Comparison of ENCODE assay signal across 8 mouse cellular contexts in genomic region chr1:133134071-133134470, GRCm38 (mm10). TPM values are rescaled to one million over a fixed set of nuclear protein-coding genes. Genes with fewer than 3 reads are reported as not detected.
DNase-seq lines count a peak whose midpoint lies in the region; ATAC-seq and TF ChIP-seq lines count a peak whose summit lies in the region.

No protein-coding gene starts in this region.

- ATAC-seq in embryonic facial prominence, embryonic 12.5 days (ENCODE audit: insufficient number of reproducible peaks, insufficient read depth, low FRiP score, low TSS enrichment) = no peak
- no peak for ATAC-seq in intestine, embryonic 16.5 days
- ATAC-seq in erythroid progenitor cell, adult 5-6 weeks (replicated peaks; ENCODE audit: low FRiP score, poor library complexity, severe bottlenecking) = no peak

- peak overlapping the region; percentile 99 for H3K4me2 ChIP-seq in embryonic facial prominence, embryonic 12.5 days (replicated peaks)
- H3K4me2 ChIP-seq in intestine, embryonic 16.5 days (ENCODE audit: low read depth, low read length) = peak overlapping the region; percentile 93

- no peak for TF ChIP-seq POLR2A in heart, adult 2 months (IDR thresholded peaks at IDR 0.05; ENCODE audit: insufficient read depth, low read depth, low read length)

- intact Hi-C loops in heart, adult 2 months (cut with DNase I) = loop anchor here (5.0 kb wide), 2 partner anchors 288 to 783 kb away; partner anchors contain the start of gene Sox13

- H3K27me3 ChIP-seq in heart, adult 2 months (ENCODE audit: control insufficient read depth, insufficient read depth, low read length) = no peaks in the 10 kb centered on the region
- H3K27me3 ChIP-seq in embryonic facial prominence, embryonic 12.5 days = no peaks in the 10 kb centered on the region
- H3K27me3 ChIP-seq in intestine, embryonic 16.5 days (replicated peaks; ENCODE audit: control insufficient read depth, insufficient read depth, low read length) = no peaks in the 10 kb centered on the region
- no peaks in the 10 kb centered on the region for H3K27me3 ChIP-seq in midbrain, embryonic 10.5 days (ENCODE audit: low read depth, poor library complexity, severe bottlenecking)

- WGBS in heart, adult 2 months = 3% methylated on average over 4 of the region's 4 CpGs
- 25% methylated on average over 4 of the region's 4 CpGs for WGBS in embryonic facial prominence, embryonic 12.5 days
- WGBS in intestine, embryonic 16.5 days = 6% methylated on average over 4 of the region's 4 CpGs
- WGBS in midbrain, embryonic 10.5 days = 51% methylated on average over 4 of the region's 4 CpGs

- H3K9me3 ChIP-seq in embryonic facial prominence, embryonic 12.5 days = no peaks in the 10 kb centered on the region
- H3K9me3 ChIP-seq in intestine, embryonic 16.5 days (ENCODE audit: control insufficient read depth, low read length) = no peaks in the 10 kb centered on the region
- no peaks in the 10 kb centered on the region for H3K9me3 ChIP-seq in midbrain, embryonic 10.5 days (replicated peaks)

- TF ChIP-seq CTCF in heart, adult 2 months (IDR thresholded peaks at IDR 0.05) = no peak

- peak overlapping the region; percentile 66 for H3K27ac ChIP-seq in heart, adult 2 months
- H3K27ac ChIP-seq in embryonic facial prominence, embryonic 12.5 days = no peak overlapping the region
- H3K27ac ChIP-seq in intestine, embryonic 16.5 days (ENCODE audit: low read length) = peak overlapping the region; percentile 37; the same call in 1 of the 2 replicates
- H3K27ac ChIP-seq in midbrain, embryonic 10.5 days (replicated peaks) = peak overlapping the region; percentile 59

- TF ChIP-seq EP300 in heart, adult 2 months (IDR thresholded peaks at IDR 0.05; ENCODE audit: insufficient read depth, low read depth, low read length) = no peak

- H3K4me1 ChIP-seq in heart, adult 2 months (ENCODE audit: control insufficient read depth, insufficient read depth, low read length) = peaks cover 5% of the 10 kb centered on the region
- H3K4me1 ChIP-seq in embryonic facial prominence, embryonic 12.5 days = peaks cover 46% of the 10 kb centered on the region
- peaks cover 10% of the 10 kb centered on the region for H3K4me1 ChIP-seq in intestine, embryonic 16.5 days (ENCODE audit: control insufficient read depth, insufficient read depth, low read length)
- peaks cover 59% of the 10 kb centered on the region for H3K4me1 ChIP-seq in midbrain, embryonic 10.5 days

- peak overlapping the region; percentile 42 for H3K9ac ChIP-seq in heart, adult 2 months (ENCODE audit: low read depth, low read length)
- peak overlapping the region; percentile 90 for H3K9ac ChIP-seq in embryonic facial prominence, embryonic 12.5 days
- H3K9ac ChIP-seq in intestine, embryonic 16.5 days (ENCODE audit: low read depth, low read length) = peak overlapping the region; percentile 100

- peak; percentile 20 to 39 for DNase-seq in heart, adult 2 months
- no peak for DNase-seq in heart, adult 8-10 months (ENCODE audit: low spot score)
- DNase-seq in midbrain, embryonic 10.5 days (ENCODE audit: low spot score) = no peak
- no peak for DNase-seq in frontal cortex, postnatal 10 days (ENCODE audit: low spot score in 2 of 2)
- no peak for DNase-seq in T-cell, adult 2 months (ENCODE audit: low spot score)

- peaks cover 32% of the 10 kb centered on the region for H3K36me3 ChIP-seq in heart, adult 2 months (ENCODE audit: control insufficient read depth, insufficient read depth, low read length)
- peaks cover 30% of the 10 kb centered on the region for H3K36me3 ChIP-seq in embryonic facial prominence, embryonic 12.5 days
- peaks cover 10% of the 10 kb centered on the region; the same call in 1 of the 2 replicates for H3K36me3 ChIP-seq in intestine, embryonic 16.5 days (ENCODE audit: control insufficient read depth, insufficient read depth, low read length)
- H3K36me3 ChIP-seq in midbrain, embryonic 10.5 days = peaks cover 66% of the 10 kb centered on the region

- H3K79me2 ChIP-seq in heart, adult 2 months (replicated peaks; ENCODE audit: control insufficient read depth, insufficient read depth, low read length) = peaks cover 6% of the 10 kb centered on the region

- peak overlapping the region; percentile 90 for H3K4me3 ChIP-seq in heart, adult 2 months
- peak overlapping the region; percentile 80 for H3K4me3 ChIP-seq in embryonic facial prominence, embryonic 12.5 days
- H3K4me3 ChIP-seq in intestine, embryonic 16.5 days (ENCODE audit: low read length) = peak overlapping the region; percentile 98
- peak overlapping the region; percentile 98 for H3K4me3 ChIP-seq in midbrain, embryonic 10.5 days

RNA-seq across cellular contexts. Expression of gene Ppp1r15b, which starts 3.1 kb away (rescaled TPM):
- 10 to 100 TPM; 21.5 to 22.8 TPM for total RNA-seq in heart, adult 2 months (2021)
- 8.6 and 12.8 TPM in 2 replicates for polyA plus RNA-seq in heart, adult 2 months (2012; rRNA removed)
- total RNA-seq in heart, adult 8-10 months (2022) = 10 to 100 TPM; 20.8 to 24.3 (median 21.7) TPM
- 40.4 and 45.0 TPM in 2 replicates for polyA plus RNA-seq in embryonic facial prominence, embryonic 12.5 days (2016; fragmentation: Nextera tagmentation; extraction: Ambion mirVana)
- polyA plus RNA-seq in intestine, embryonic 16.5 days (2015; fragmentation: Nextera tagmentation; extraction: Ambion mirVana) = 48.0 and 53.7 TPM in 2 replicates
- polyA plus RNA-seq in midbrain, embryonic 10.5 days (2016; fragmentation: Nextera tagmentation; extraction: Ambion mirVana) = 48.9 and 56.8 TPM in 2 replicates
- total RNA-seq in erythroid progenitor cell, adult 5-6 weeks (2015; ENCODE audit: low replicate concordance) = 131 and 152 TPM in 2 replicates
- total RNA-seq in erythroid progenitor cell, adult 5-6 weeks (2017; ENCODE audit: low replicate concordance) = 227 and 245 TPM in 2 replicates

RNA-seq across cellular contexts. Expression of gene Plekha6, which starts 29.9 kb away (rescaled TPM):
- 10 to 100 TPM; 51.0 to 67.5 TPM for total RNA-seq in heart, adult 2 months (2021)
- 55.2 and 81.4 TPM in 2 replicates for polyA plus RNA-seq in heart, adult 2 months (2012; rRNA removed)
- 10 to 100 TPM; 55.8 to 74.3 (median 66.5) TPM for total RNA-seq in heart, adult 8-10 months (2022)
- 4.6 and 5.2 TPM in 2 replicates for polyA plus RNA-seq in embryonic facial prominence, embryonic 12.5 days (2016; fragmentation: Nextera tagmentation; extraction: Ambion mirVana)
- 10.6 and 11.0 TPM in 2 replicates for polyA plus RNA-seq in intestine, embryonic 16.5 days (2015; fragmentation: Nextera tagmentation; extraction: Ambion mirVana)
- 12.5 and 15.7 TPM in 2 replicates for polyA plus RNA-seq in midbrain, embryonic 10.5 days (2016; fragmentation: Nextera tagmentation; extraction: Ambion mirVana)
- total RNA-seq in erythroid progenitor cell, adult 5-6 weeks (2015; ENCODE audit: low replicate concordance) = 0.36 TPM in 1 of 2 replicates, not detected in the other
- total RNA-seq in erythroid progenitor cell, adult 5-6 weeks (2017; ENCODE audit: low replicate concordance) = 0.51 TPM in 1 of 2 replicates, not detected in the other

Comparison
In these comparisons a context has a peak if more than half of its experiments do, and no peak if none do; other contexts are left out.
1. DNase-seq: peak in heart, adult 2 months (2 of 2); none in heart, adult 8-10 months (single experiment), midbrain, embryonic 10.5 days (single experiment), frontal cortex, postnatal 10 days (0 of 2) and T-cell, adult 2 months (single experiment).
2. H3K9ac ChIP-seq: peak in every context shown above with its lines; median percentile 100 in intestine, embryonic 16.5 days; 90 in embryonic facial prominence, embryonic 12.5 days; 42 in heart, adult 2 months.
3. Peak in every context shown above with its lines, with median percentiles within 50 percentile points of each other: H3K4me3 ChIP-seq.